Mouse (Mus musculus) ES-Bruce4 (cell line): Measurements from ENCODE around the gene 2210010C04Rik.
"Not testable (repeated sequence)": the region's sequence is repeated elsewhere in the genome, so short reads cannot be mapped to it uniquely, and the experiment has no call there.

ENCODE experiments used
- CTCF ChIP-seq: IDR thresholded peaks from one replicate; pipeline ENCODE4 v1.8.1; 2011; ENCODE audit warnings: low read depth, low read length
- EP300 ChIP-seq: IDR thresholded peaks from 2 replicates; pipeline ENCODE4 v1.6.1; 2011; ENCODE audit warnings: low read depth, low read length; ENCODE audit not compliant: insufficient read depth
- POLR2A ChIP-seq: IDR thresholded peaks from one replicate; pipeline ENCODE4 v1.8.1; 2011; ENCODE audit warnings: low read length; ENCODE audit not compliant: insufficient read depth

- TF ChIP-seq CTCF, POLR2A, EP300: not testable (repeated sequence)
Observed at GRCm38 (mm10) chr6:40999379-40999778, 35.9 kb downstream of the 2210010C04Rik start, which contains the start of gene Gm2663.
